Mouse (Mus musculus) liver, postnatal 0 days (tissue): ENCODE data around the gene Casp2. TPM values are rescaled to one million over a fixed set of nuclear protein-coding genes. Genes with fewer than 3 reads are reported as not detected.
A peak's percentile ranks its signal among the peaks of the same experiment; 100 is the strongest.

Source experiments
- ATAC-seq: fragments of 200-750 bp; cut with Nextera tagmentation; 2 replicates; pipeline ENCODE4 v1.8.0; 2017; ENCODE audit warnings: mild to moderate bottlenecking, moderate library complexity
- DNase-seq: peaks from one replicate; pipeline ENCODE4 v3.0.0-alpha.2; 2016
- H3K27ac ChIP-seq: fragments of 300-500 bp; sonication (generic); 2 replicates; pipeline ENCODE4 v1.5.1; 2014; ENCODE audit warnings: antibody characterized with exemption, moderate library complexity, mild to moderate bottlenecking, low read depth
- H3K27me3 ChIP-seq: fragments of 300-500 bp; sonication (generic); 2 replicates; pipeline ENCODE4 v1.6.1; 2014; ENCODE audit warnings: low read length, control low read depth, mixed read lengths; ENCODE audit not compliant: insufficient read depth
- H3K36me3 ChIP-seq: fragments of 300-500 bp; sonication (generic); replicated peaks from 2 replicates; pipeline ENCODE4 v1.6.1; 2014; ENCODE audit warnings: mild to moderate bottlenecking, control low read depth, low read length, moderate library complexity, mixed read lengths; ENCODE audit not compliant: insufficient read depth
- H3K4me1 ChIP-seq: fragments of 300-500 bp; sonication (generic); 2 replicates; pipeline ENCODE4 v1.6.1; 2014; ENCODE audit warnings: antibody characterized with exemption, mild to moderate bottlenecking, control low read depth; ENCODE audit not compliant: insufficient read depth
- H3K4me2 ChIP-seq: fragments of 300-500 bp; sonication (generic); 2 replicates; pipeline ENCODE4 v1.6.1; 2014; ENCODE audit warnings: low read depth, mild to moderate bottlenecking, low read length, moderate library complexity, mixed read lengths
- H3K4me3 ChIP-seq: fragments of 300-500 bp; sonication (generic); 2 replicates; pipeline ENCODE4 v1.5.1; 2014; ENCODE audit warnings: low read depth, low read length
- H3K9ac ChIP-seq: fragments of 300-500 bp; sonication (generic); replicated peaks from 2 replicates; pipeline ENCODE4 v1.6.1; 2014; ENCODE audit warnings: mild to moderate bottlenecking, moderate library complexity
- H3K9me3 ChIP-seq: fragments of 300-500 bp; sonication (generic); 2 replicates; pipeline ENCODE4 v1.6.1; 2016; ENCODE audit warnings: mild to moderate bottlenecking, control low read depth, low read length, mixed read lengths
- CTCF ChIP-seq: sonication (generic); IDR thresholded peaks from 2 replicates; pipeline ENCODE4 v1.5.1; 2016; ENCODE audit warnings: antibody characterized with exemption, low read depth
- EP300 ChIP-seq: IDR thresholded peaks from 2 replicates; pipeline ENCODE4 v1.6.1; 2016; ENCODE audit warnings: antibody characterized with exemption, low read depth, mild to moderate bottlenecking
- WGBS: fragments of 180-500 bp; shearing (Covaris S2); extraction: QIAGEN DNeasy Blood & Tissue Kit; methylation state at CpG from one replicate; pipeline ENCODE4 v1.1.7; 2014; ENCODE audit not compliant: insufficient replicate concordance; 5-methylcytosine and 5-hydroxymethylcytosine counted together
- polyA plus RNA-seq: library from polyadenylated mRNA; unstranded; fragments of >200 nt; fragmentation: Nextera tagmentation; extraction: Ambion mirVana; gene quantifications from 2 replicates; pipeline ENCODE4 v1.2.1, GENCODE M21; 2015

Gene Casp2
- polyA plus RNA-seq, 1 experiment from 2014 or later, result 11.1 TPM

DNA sequence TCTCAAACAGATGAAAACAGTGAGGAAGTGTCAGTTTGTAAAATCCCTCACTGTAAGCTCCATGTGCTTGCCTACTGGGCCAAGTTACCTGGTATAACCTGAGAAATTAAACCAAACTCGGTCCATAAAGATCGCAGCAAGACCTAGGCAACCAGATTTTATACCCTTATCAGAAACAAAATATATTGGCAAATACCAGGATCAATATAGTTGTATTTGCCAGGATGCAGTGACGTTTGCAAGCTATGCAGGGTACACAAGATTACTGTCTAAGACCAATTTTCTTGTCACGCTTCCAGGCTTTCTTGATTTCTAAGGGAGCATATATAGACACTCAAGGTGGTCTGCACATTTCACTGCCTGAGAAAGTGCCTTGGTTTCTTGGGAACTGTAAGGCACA lies 13.0 kb upstream of the Casp2 start:
- no peak overlapping the region for H3K4me2 ChIP-seq
- no peak overlapping the region for H3K9ac ChIP-seq
- no peak overlapping the region for H3K4me3 ChIP-seq
- no peaks in the 10 kb centered on the region for H3K4me1 ChIP-seq
- no peak overlapping the region for H3K27ac ChIP-seq
- TF ChIP-seq EP300, result no peak
- no peak for ATAC-seq
- H3K9me3 ChIP-seq, result no peaks in the 10 kb centered on the region
- no peak for DNase-seq
- no peaks in the 10 kb centered on the region for H3K27me3 ChIP-seq
- WGBS, result 64% methylated on average over 4 of the region's 4 CpGs
- no peaks in the 10 kb centered on the region for H3K36me3 ChIP-seq

DNA sequence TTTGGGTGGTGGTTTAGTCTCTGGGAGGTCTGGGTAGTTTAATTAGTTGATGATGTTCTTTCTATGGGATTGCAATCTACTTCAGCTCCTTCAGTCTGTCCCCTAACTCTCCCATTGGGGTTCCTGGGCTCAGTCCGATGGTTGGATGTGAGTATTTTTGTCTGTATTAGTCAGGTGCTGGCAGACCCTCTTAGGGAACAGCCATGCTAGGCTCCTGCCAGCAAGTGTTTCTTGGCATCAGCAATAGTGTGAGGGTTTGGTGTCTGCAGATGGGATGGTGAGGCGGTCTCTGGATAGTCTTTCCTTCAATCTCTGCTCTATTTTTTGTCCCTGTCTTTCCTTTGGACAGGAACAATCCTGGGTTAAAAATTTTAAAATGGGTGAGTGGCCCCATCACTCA lies 11.7 kb upstream of the Casp2 start:
- H3K4me1 ChIP-seq, result no peaks in the 10 kb centered on the region
- DNase-seq (no peak), ATAC-seq (no peak)
- WGBS, result 77% methylated on average over 2 of the region's 2 CpGs
- TF ChIP-seq CTCF, result no peak
- TF ChIP-seq EP300, result no peak
- H3K27me3 ChIP-seq, result no peaks in the 10 kb centered on the region
- no peak overlapping the region for H3K9ac ChIP-seq
- H3K9me3 ChIP-seq, result no peaks in the 10 kb centered on the region
- no peaks in the 10 kb centered on the region for H3K36me3 ChIP-seq
- H3K4me3 ChIP-seq, result no peak overlapping the region
- H3K4me2 ChIP-seq, result no peak overlapping the region
- H3K27ac ChIP-seq, result no peak overlapping the region

DNA sequence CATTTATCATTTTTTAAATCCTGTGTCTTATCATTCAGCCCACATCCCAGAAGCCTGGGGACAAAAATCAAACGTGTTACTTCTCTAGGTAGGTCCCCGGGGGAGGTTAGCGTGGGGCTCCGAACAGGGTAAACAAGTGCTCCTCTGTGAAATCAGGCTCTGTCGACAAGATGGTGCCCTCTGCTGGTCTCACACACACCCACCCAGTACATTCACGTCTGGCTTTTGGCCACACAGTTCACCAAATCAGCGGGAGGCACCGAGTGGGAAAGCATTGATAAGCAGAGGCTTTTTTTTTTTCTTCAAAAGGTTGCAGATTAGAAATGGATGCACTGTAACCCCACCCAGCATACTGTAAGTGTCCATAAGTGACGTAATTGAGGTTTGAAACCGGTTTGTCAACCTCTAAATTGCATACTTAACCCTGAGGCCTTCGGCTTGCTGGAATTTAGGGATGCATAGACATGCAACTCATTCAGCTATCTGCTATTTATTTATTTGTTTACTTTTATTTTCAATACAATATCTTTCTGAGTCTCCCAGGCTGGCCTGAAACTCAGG lies 7.4 kb upstream of the Casp2 start:
- Histone ChIP-seq H3K27ac (no peak overlapping the region), H3K4me3 (no peak overlapping the region), H3K4me2 (peak overlapping the region; percentile 51; the same call in 1 of the 2 replicates), H3K4me1 (no peaks in the 10 kb centered on the region; the same call in 1 of the 2 replicates), H3K9me3 (no peaks in the 10 kb centered on the region), H3K27me3 (no peaks in the 10 kb centered on the region), H3K9ac (no peak overlapping the region), H3K36me3 (no peaks in the 10 kb centered on the region)
- 15% methylated on average over 11 of the region's 11 CpGs for WGBS
- ATAC-seq, result peak; percentile 79
- peak; percentile 68 for DNase-seq
- TF ChIP-seq CTCF, result peak; percentile 79
- peak; percentile 71 for TF ChIP-seq EP300

DNA sequence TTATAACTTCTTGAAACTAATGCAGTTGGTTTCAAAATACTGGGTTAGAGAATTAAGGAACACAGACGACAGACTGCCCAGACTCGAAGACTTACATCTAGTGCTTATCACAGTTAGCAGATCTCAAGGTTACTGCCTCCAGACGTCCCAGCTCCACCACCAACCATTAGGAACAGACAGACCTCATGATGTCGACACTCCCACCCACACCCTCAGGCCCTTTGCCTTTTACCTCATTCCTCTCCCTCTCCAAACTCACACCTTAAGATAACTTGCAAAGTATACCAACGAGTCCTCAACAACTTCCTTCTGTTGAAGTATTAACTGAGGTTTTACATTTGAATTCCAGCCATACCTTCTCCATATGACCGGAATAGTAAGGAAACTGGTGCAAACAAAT lies 4.4 kb upstream of the Casp2 start:
- Histone ChIP-seq H3K27ac (no peak overlapping the region), H3K36me3 (no peaks in the 10 kb centered on the region), H3K9ac (no peak overlapping the region), H3K27me3 (no peaks in the 10 kb centered on the region), H3K4me2 (no peak overlapping the region), H3K9me3 (no peaks in the 10 kb centered on the region), H3K4me1 (peaks cover 7% of the 10 kb centered on the region; the same call in 1 of the 2 replicates), H3K4me3 (no peak overlapping the region)
- ATAC-seq (no peak), DNase-seq (no peak)
- TF ChIP-seq EP300 (no peak), CTCF (no peak)
- 39% methylated on average over 6 of the region's 6 CpGs for WGBS

DNA sequence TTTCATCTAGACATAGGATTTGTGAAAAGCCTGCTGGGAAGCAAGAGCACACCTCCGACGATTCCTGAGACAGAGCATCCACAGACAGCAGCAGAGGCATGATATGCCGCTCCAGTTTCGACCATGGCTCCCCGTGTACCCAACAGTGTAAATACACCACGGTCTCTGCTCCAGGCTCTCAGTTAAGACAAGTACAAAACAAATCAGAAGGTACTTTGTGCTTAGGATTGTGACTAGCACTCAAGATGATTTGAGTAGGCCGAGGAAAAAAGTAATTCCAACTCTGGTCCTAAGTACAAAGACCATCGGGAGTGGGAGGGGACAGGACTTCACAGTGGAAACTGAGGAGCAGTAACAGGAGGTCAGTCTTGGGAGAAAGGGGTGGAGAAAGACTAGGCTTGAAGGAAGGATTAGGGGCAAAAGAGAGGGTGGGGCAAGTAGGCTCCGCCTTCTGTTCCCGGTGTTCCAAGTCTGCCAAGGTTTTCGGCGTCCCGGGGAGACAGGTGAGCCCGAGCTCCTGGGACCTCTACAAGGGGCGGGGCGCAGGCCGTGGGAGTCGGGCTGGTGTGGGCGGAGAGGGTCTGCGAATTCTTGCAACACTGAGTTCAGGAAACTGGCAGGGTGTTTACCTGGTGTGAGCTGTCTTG lies 3.1 kb upstream of the Casp2 start, which contains the start of gene Tmem139:
TSS of gene Tmem139 (plus strand) at position 447 of the 647 bp plus-strand sequence.
- peaks cover 9% of the 10 kb centered on the region; the same call in 1 of the 2 replicates for H3K4me1 ChIP-seq
- WGBS, result 39% methylated on average over 20 of the region's 20 CpGs
- DNase-seq, result no peak
- H3K27ac ChIP-seq, result no peak within 1 kb of the TSS
- no peak for ATAC-seq
- H3K9me3 ChIP-seq, result no peaks in the 10 kb centered on the region
- no peaks in the 10 kb centered on the region for H3K27me3 ChIP-seq
- peak within 1 kb of the TSS; percentile 42 for H3K4me2 ChIP-seq
- H3K9ac ChIP-seq, result no peak within 1 kb of the TSS; the same call in 1 of the 2 replicates
- H3K4me3 ChIP-seq, result no peak within 1 kb of the TSS
- no peaks in the 10 kb centered on the region for H3K36me3 ChIP-seq
- no peak for TF ChIP-seq CTCF
- TF ChIP-seq EP300, result no peak

DNA sequence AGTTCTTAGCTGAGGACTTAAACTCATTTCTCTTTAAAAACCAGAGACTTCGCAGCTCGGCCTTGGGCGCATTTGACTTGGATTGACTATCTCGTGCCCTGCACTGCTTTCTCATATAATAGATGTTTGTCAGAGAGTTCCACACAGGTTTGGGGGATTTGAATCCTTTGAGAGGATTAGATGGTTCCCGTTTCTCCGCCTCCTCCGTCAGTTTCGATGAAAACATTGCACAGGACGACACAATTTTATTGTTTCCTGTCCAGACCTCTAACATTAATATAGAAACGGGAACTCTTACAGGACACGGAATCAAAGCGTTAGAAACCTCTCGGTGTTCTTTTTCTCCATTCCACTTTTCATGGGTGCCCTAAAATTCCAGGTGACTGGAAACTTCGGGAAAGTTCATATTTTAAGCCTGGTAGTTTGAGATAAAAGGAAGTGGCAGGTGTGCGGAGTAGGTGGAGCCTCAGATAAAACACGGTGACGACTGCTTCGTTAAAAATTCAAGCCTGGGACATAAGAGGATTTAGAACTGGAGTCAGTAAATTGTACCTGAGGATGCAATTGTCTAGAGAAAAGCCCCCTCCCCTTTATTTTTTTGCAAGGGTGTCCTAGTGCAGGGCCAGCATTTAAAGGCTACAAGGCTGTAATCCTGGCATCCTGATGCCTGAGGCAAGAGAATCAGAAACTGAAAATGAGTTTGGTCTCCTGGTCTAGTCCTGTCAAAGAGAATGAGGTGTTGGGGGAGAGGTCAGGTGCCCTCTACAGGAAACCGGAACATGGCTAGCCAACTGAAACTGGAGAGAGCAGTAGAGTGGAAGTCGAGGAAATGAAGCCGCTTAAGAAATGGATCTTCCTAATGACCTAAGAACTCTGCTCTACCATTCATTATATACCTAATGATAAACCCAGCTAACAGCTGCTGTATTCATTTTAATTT lies 876 bp downstream of the Casp2 start:
- no peak for DNase-seq
- peaks cover 32% of the 10 kb centered on the region for H3K36me3 ChIP-seq
- TF ChIP-seq CTCF, result peak; percentile 26
- TF ChIP-seq EP300, result peak; percentile 60; the same call in 1 of the 2 replicates
- H3K9me3 ChIP-seq, result no peaks in the 10 kb centered on the region
- peaks cover 9% of the 10 kb centered on the region; the same call in 1 of the 2 replicates for H3K4me1 ChIP-seq
- peak overlapping the region; percentile 96 for H3K4me3 ChIP-seq
- WGBS, result under 1% methylated on average over 21 of the region's 21 CpGs
- H3K27me3 ChIP-seq, result no peaks in the 10 kb centered on the region
- ATAC-seq, result no peak
- peak overlapping the region; percentile 92 for H3K27ac ChIP-seq
- H3K9ac ChIP-seq, result peak overlapping the region; percentile 89
- H3K4me2 ChIP-seq, result peak overlapping the region; percentile 85
